Mouse (Mus musculus) MEL-GATA-1-ER (cell line): ENCODE data around the gene Dst.

Experiments
- DNase-seq: peaks from one replicate; pipeline ENCODE4 v3.0.0-alpha.2; 2012; ENCODE audit warnings: low read depth; ENCODE audit errors: extremely low read depth

The Dst gene

GRCm38 (mm10) chr1:33908191-33908962 lies at the start of gene Dst:
Dst (plus strand) TSS chr1:33908225.
- no peak for DNase-seq

- DNase-seq: no peak
Observed at GRCm38 (mm10) chr1:33869031-33869430, 39.0 kb upstream of the Dst start.

GRCm38 (mm10) chr1:33869437-33869836 lies 38.6 kb upstream of the Dst start:
- no peak for DNase-seq

- DNase-seq: no peak
Observed at GRCm38 (mm10) chr1:33873561-33873960, 34.5 kb upstream of the Dst start.

- DNase-seq: peak; percentile 16
Observed at GRCm38 (mm10) chr1:33875691-33876090, 32.3 kb upstream of the Dst start.

- DNase-seq: no peak
Observed at GRCm38 (mm10) chr1:33876416-33876815, 31.6 kb upstream of the Dst start.

GRCm38 (mm10) chr1:33878170-33878569 lies 29.9 kb upstream of the Dst start:
- no peak for DNase-seq

- DNase-seq: peak; percentile 78
Observed at GRCm38 (mm10) chr1:33883102-33883839, 24.8 kb upstream of the Dst start.

- DNase-seq: peak; percentile 9
Observed at GRCm38 (mm10) chr1:33892784-33893183, 15.2 kb upstream of the Dst start.

GRCm38 (mm10) chr1:33896116-33896515 lies 11.9 kb upstream of the Dst start:
- DNase-seq: no peak

- DNase-seq: no peak
Observed at GRCm38 (mm10) chr1:33896666-33897065, 11.4 kb upstream of the Dst start.

GRCm38 (mm10) chr1:33897426-33897825 lies 10.6 kb upstream of the Dst start:
- no peak for DNase-seq

- no peak for DNase-seq
Observed at GRCm38 (mm10) chr1:33898373-33898772, 9.7 kb upstream of the Dst start.

GRCm38 (mm10) chr1:33900175-33900574 lies 7.8 kb upstream of the Dst start:
- no peak for DNase-seq

- DNase-seq: no peak
Observed at GRCm38 (mm10) chr1:33903587-33903986, 4.4 kb upstream of the Dst start.

- DNase-seq: no peak
Observed at GRCm38 (mm10) chr1:33906216-33906615, 1.8 kb upstream of the Dst start.

GRCm38 (mm10) chr1:33906927-33907326 lies 1.1 kb upstream of the Dst start:
- no peak for DNase-seq

GRCm38 (mm10) chr1:33907421-33908190 lies 419 bp upstream of the Dst start, which contains the start of gene Bend6:
Bend6 (minus strand) TSS chr1:33907816.
- DNase-seq: no peak

GRCm38 (mm10) chr1:33911589-33911988 lies 3.6 kb downstream of the Dst start:
- no peak for DNase-seq

- DNase-seq: no peak
Observed at GRCm38 (mm10) chr1:33916554-33916953, 8.5 kb downstream of the Dst start.

- no peak for DNase-seq
Observed at GRCm38 (mm10) chr1:33922975-33923374, 14.9 kb downstream of the Dst start.

- no peak for DNase-seq
Observed at GRCm38 (mm10) chr1:33925283-33925682, 17.3 kb downstream of the Dst start.
